Mouse (Mus musculus): ENCODE results near the gene Mcts2. TPM values are rescaled to one million over a fixed set of nuclear protein-coding genes. Genes with fewer than 3 reads are reported as not detected.
A peak's percentile ranks its signal among the peaks of the same experiment; 100 is the strongest.

Gene Mcts2
- total and polyA plus RNA-seq, 2 experiments, result 3.8 to 8.9 TPM

DNA sequence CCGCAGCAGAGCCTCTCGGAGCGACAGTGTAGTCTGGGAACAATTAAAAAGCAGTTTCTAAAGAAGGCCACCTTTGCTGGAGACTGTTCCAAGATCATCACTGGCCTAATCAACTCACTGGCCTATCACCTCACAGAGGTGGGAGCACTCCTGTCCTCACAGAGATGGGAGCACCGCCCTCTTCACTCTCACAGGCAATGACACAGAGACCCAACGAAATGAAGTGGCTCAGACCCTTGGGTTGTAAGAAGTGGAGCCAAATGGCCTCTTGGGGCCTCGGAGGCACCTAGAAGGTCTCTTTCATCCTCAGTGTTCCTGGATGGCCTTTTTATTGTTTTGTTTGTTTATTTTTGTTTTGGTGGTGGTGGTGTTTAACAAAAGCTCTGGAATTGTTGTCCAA is 39.4 kb downstream of the Mcts2 start:
- Histone ChIP-seq H3K27me3 (ENCODE audit: control insufficient read depth, insufficient read depth, low read length) (0 out of 2 replicates have a peak, but pooled peaks cover 2% of the 10 kb centered on the region), H3K4me1 (ENCODE audit: control insufficient read depth, insufficient read depth, low read length) (peaks cover 14% of the 10 kb centered on the region), H3K4me3 (ENCODE audit: insufficient read depth, low read depth, low read length) (no peak overlapping the region), H3K36me3 (ENCODE audit: control insufficient read depth, insufficient read depth, low read length) (no peaks in the 10 kb centered on the region), H3K9ac (ENCODE audit: low read depth, low read length) (no peak overlapping the region), H3K79me2 (ENCODE audit: control insufficient read depth, insufficient read depth, low read length) (no peaks in the 10 kb centered on the region), H3K27ac (replicated peaks; ENCODE audit: insufficient read depth, low read depth, low read length) (no peak overlapping the region)
- DNase-seq (ENCODE audit: extremely low read depth, low read depth, low spot score), result no peak
- no peak for TF ChIP-seq POLR2A (IDR thresholded peaks at IDR 0.05; ENCODE audit: extremely low read depth, insufficient read depth, low read length)
- TF ChIP-seq CTCF (IDR thresholded peaks at IDR 0.05; ENCODE audit: low read depth, low read length), result no peak
- WGBS, result 97% methylated on average over 6 of the region's 6 CpGs

DNA sequence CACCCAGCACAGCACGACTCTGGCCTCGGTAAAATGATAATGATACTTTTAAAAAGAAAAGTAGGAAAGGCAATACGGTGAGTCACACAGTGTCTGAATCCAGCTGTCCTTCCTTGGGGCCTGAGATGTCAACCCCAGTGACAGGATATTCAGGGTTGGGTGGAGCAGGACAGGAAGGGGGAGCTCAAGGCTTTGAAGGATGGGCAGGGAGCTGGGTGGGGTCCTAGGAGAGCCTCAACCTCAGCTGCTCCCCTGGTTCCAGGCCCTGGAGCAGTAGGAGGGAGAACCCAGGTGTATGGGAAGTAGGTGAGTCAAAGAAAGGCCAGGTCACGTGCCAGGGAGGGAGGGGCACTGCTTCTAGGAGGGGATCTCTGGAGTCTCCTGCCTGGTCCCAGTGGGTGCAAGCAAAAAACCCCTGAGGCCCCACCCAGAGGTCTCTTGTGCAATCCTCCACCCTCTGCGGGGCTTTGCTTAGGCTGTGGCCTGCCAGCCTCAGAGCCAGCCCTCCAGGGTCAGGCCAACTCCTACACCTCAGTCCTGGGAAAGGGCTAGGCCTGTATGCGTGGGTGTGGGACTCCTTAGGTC is 40.0 kb downstream of the Mcts2 start:
- Histone ChIP-seq H3K27ac (replicated peaks; ENCODE audit: insufficient read depth, low read depth, low read length) (no peak overlapping the region), H3K27me3 (ENCODE audit: control insufficient read depth, insufficient read depth, low read length) (0 out of 2 replicates have a peak, but pooled peaks cover 2% of the 10 kb centered on the region), H3K4me3 (ENCODE audit: insufficient read depth, low read depth, low read length) (no peak overlapping the region), H3K9ac (ENCODE audit: low read depth, low read length) (no peak overlapping the region), H3K36me3 (ENCODE audit: control insufficient read depth, insufficient read depth, low read length) (no peaks in the 10 kb centered on the region), H3K79me2 (ENCODE audit: control insufficient read depth, insufficient read depth, low read length) (no peaks in the 10 kb centered on the region), H3K4me1 (ENCODE audit: control insufficient read depth, insufficient read depth, low read length) (peaks cover 14% of the 10 kb centered on the region)
- WGBS, result 56% methylated on average over 6 of the region's 6 CpGs
- TF ChIP-seq POLR2A (IDR thresholded peaks at IDR 0.05; ENCODE audit: extremely low read depth, insufficient read depth, low read length), result no peak
- no peak for TF ChIP-seq CTCF (IDR thresholded peaks at IDR 0.05; ENCODE audit: low read depth, low read length)
- DNase-seq (ENCODE audit: extremely low read depth, low read depth, low spot score), result no peak

DNA sequence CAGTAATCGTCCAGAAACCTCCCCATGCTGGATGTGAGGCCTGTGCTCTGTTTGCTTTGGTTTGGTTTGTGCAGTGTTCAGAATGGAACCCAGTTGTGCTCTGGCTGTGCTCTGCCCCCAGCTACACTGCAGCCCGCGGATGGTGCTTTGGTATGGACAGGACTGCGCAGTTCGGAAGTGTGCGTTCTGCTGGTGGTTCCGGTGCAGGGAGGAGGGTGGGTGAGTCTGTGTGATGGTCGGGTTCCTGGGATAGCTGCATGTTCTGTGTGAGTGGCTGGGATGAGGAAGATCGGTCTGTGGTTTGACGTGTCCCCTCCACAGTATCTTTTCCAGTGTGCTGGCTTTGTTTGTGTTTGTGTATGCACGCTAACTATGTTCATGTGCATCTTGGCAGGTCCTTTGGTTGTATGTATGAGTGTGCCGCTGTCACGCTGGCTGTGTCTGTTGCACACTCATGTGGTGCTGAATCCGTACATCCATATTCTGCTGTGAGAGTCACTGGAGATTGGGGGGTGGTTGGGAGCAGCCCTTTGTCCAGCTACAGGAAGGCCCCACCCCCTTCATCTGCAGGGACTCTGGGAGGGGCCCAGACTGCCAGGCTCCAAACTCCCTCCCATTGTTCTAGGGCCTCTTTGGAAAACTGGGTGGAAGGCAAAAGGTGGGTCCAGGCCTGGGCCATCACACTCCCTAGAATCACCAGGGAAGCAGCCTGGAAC is 41.1 kb downstream of the Mcts2 start:
- no peak overlapping the region for H3K4me3 ChIP-seq (ENCODE audit: insufficient read depth, low read depth, low read length)

DNA sequence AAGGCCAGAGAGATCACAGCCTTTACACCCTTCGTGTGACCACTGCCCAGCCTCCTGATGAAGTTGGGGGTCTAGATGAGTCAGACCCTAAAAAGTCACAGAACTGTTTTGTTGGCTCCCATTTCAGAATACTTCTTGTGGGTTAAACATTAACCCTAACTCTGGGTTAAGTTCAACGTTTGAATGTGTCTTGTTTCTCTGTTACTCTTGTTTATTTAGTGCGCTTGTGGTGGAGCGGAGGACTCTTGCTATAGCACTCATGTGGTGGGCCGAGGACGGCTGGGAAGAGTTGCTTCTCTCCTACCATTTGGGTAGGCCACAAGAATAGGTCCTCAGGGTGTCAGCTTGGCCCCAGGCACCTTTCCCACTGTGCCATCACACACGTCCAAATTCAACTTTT is 41.8 kb downstream of the Mcts2 start:
- no peak overlapping the region for H3K9ac ChIP-seq (ENCODE audit: low read depth, low read length)
- no peak overlapping the region for H3K4me3 ChIP-seq (ENCODE audit: insufficient read depth, low read depth, low read length)
- H3K4me1 ChIP-seq (ENCODE audit: control insufficient read depth, insufficient read depth, low read length), result peaks cover 14% of the 10 kb centered on the region
- no peak for TF ChIP-seq POLR2A (IDR thresholded peaks at IDR 0.05; ENCODE audit: extremely low read depth, insufficient read depth, low read length)
- no peak for TF ChIP-seq CTCF (IDR thresholded peaks at IDR 0.05; ENCODE audit: low read depth, low read length)
- peak; percentile 62 for DNase-seq (ENCODE audit: extremely low read depth, low read depth, low spot score)
- 24% methylated on average over 7 of the region's 7 CpGs for WGBS
- 0 out of 2 replicates have a peak, but pooled peaks cover 2% of the 10 kb centered on the region for H3K27me3 ChIP-seq (ENCODE audit: control insufficient read depth, insufficient read depth, low read length)
- H3K36me3 ChIP-seq (ENCODE audit: control insufficient read depth, insufficient read depth, low read length), result no peaks in the 10 kb centered on the region
- H3K79me2 ChIP-seq (ENCODE audit: control insufficient read depth, insufficient read depth, low read length), result no peaks in the 10 kb centered on the region
- peak overlapping the region; percentile 38 for H3K27ac ChIP-seq (replicated peaks; ENCODE audit: insufficient read depth, low read depth, low read length)

More for the DNA sequence above, 41.1 kb downstream of the Mcts2 start:
- WGBS, result 78% methylated on average over 14 of the region's 14 CpGs
- no peak for TF ChIP-seq CTCF (IDR thresholded peaks at IDR 0.05; ENCODE audit: low read depth, low read length)
- TF ChIP-seq POLR2A (IDR thresholded peaks at IDR 0.05; ENCODE audit: extremely low read depth, insufficient read depth, low read length), result no peak
- H3K36me3 ChIP-seq (ENCODE audit: control insufficient read depth, insufficient read depth, low read length), result no peaks in the 10 kb centered on the region
- H3K27ac ChIP-seq (replicated peaks; ENCODE audit: insufficient read depth, low read depth, low read length), result peak overlapping the region; percentile 50
- DNase-seq (ENCODE audit: extremely low read depth, low read depth, low spot score), result no peak
- H3K79me2 ChIP-seq (ENCODE audit: control insufficient read depth, insufficient read depth, low read length), result no peaks in the 10 kb centered on the region
- no peak overlapping the region for H3K9ac ChIP-seq (ENCODE audit: low read depth, low read length)
- H3K27me3 ChIP-seq (ENCODE audit: control insufficient read depth, insufficient read depth, low read length), result 0 out of 2 replicates have a peak, but pooled peaks cover 2% of the 10 kb centered on the region
- peaks cover 14% of the 10 kb centered on the region for H3K4me1 ChIP-seq (ENCODE audit: control insufficient read depth, insufficient read depth, low read length)

DNA sequence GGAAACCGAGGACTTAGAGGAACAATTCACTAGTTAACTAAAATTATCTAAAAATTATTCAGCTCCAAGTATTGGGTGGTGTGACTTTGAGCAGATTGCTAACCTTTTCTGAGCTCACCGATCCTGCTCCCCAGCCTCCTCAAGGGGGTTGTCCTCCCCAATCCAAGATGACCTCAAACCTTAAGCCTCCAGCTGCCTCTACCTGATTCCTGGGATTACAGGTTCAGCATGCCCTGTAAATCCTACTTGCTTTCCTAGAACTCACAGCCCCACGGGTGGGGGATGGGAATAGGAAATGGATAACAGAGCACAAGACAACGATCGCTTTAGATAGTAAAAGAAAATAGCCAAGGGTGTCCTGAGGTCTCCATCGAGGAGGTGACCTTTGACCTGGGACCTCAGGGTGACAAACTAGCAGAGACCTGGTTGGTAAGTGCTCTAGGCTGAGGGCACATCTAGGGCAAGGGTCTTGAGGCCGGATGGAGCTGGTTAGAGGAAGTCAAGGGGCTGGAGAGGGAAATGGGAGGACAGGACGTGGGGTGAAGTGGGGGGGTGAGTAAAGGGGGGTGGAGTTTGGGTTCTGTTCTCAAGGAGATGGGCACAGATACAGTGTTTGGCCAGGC is 42.3 kb downstream of the Mcts2 start:
- H3K27ac ChIP-seq (replicated peaks; ENCODE audit: insufficient read depth, low read depth, low read length), result peak overlapping the region; percentile 39
- WGBS, result 28% methylated on average over 8 of the region's 8 CpGs

More for the DNA sequence above, 42.3 kb downstream of the Mcts2 start:
- Histone ChIP-seq H3K27me3 (ENCODE audit: control insufficient read depth, insufficient read depth, low read length) (no peaks in the 10 kb centered on the region), H3K9ac (ENCODE audit: low read depth, low read length) (no peak overlapping the region), H3K79me2 (ENCODE audit: control insufficient read depth, insufficient read depth, low read length) (no peaks in the 10 kb centered on the region), H3K36me3 (ENCODE audit: control insufficient read depth, insufficient read depth, low read length) (no peaks in the 10 kb centered on the region), H3K4me3 (ENCODE audit: insufficient read depth, low read depth, low read length) (no peak overlapping the region), H3K4me1 (ENCODE audit: control insufficient read depth, insufficient read depth, low read length) (peaks cover 14% of the 10 kb centered on the region)
- DNase-seq (ENCODE audit: extremely low read depth, low read depth, low spot score), result no peak
- no peak for TF ChIP-seq POLR2A (IDR thresholded peaks at IDR 0.05; ENCODE audit: extremely low read depth, insufficient read depth, low read length)
- no peak for TF ChIP-seq CTCF (IDR thresholded peaks at IDR 0.05; ENCODE audit: low read depth, low read length)
